7 mouse cellular contexts compared by ENCODE assay signal in genomic region chr10:22274445-22275057, GRCm38 (mm10).
DNase-seq lines count a peak whose midpoint lies in the region; ATAC-seq lines count a peak whose summit lies in the region.

No protein-coding gene starts in this region.

- H3K4me1 ChIP-seq in megakaryocyte, embryonic 14.5 days: peaks cover 17% of the 10 kb centered on the region
- peaks cover 22% of the 10 kb centered on the region for H3K4me1 ChIP-seq in hindbrain, embryonic 10.5 days (replicated peaks)
- peaks cover 30% of the 10 kb centered on the region for H3K4me1 ChIP-seq in midbrain, embryonic 10.5 days

- no peaks in the 10 kb centered on the region for H3K9me3 ChIP-seq in megakaryocyte, embryonic 14.5 days
- H3K9me3 ChIP-seq in hindbrain, embryonic 10.5 days: no peaks in the 10 kb centered on the region
- no peaks in the 10 kb centered on the region for H3K9me3 ChIP-seq in midbrain, embryonic 10.5 days (replicated peaks)

- H3K36me3 ChIP-seq in megakaryocyte, embryonic 14.5 days (replicated peaks; ENCODE audit: low read length): no peaks in the 10 kb centered on the region
- H3K36me3 ChIP-seq in hindbrain, embryonic 10.5 days: no peaks in the 10 kb centered on the region
- H3K36me3 ChIP-seq in midbrain, embryonic 10.5 days: no peaks in the 10 kb centered on the region

- peak; percentile 21 for DNase-seq in hindbrain, embryonic 10.5 days (ENCODE audit: low spot score)
- peak; percentile 23 for DNase-seq in midbrain, embryonic 10.5 days (ENCODE audit: low spot score)
- no peak for DNase-seq in layer of hippocampus, adult 11-12 months (ENCODE audit: low spot score)
- DNase-seq in layer of hippocampus, adult 9-11 months: no peak
- DNase-seq in cerebellum, adult 11-12 months: no peak

- peaks cover 16% of the 10 kb centered on the region for H3K27me3 ChIP-seq in megakaryocyte, embryonic 14.5 days (replicated peaks)
- H3K27me3 ChIP-seq in hindbrain, embryonic 10.5 days (ENCODE audit: insufficient read depth, poor library complexity, severe bottlenecking): peaks cover 18% of the 10 kb centered on the region
- H3K27me3 ChIP-seq in midbrain, embryonic 10.5 days (ENCODE audit: low read depth, poor library complexity, severe bottlenecking): peaks cover 22% of the 10 kb centered on the region

- ATAC-seq in megakaryocyte, adult 5-6 weeks (ENCODE audit: poor library complexity, severe bottlenecking): no peak

- peak overlapping the region; percentile 76; the same call in 1 of the 2 replicates for H3K27ac ChIP-seq in hindbrain, embryonic 10.5 days
- peak overlapping the region; percentile 74; the same call in 1 of the 2 replicates for H3K27ac ChIP-seq in midbrain, embryonic 10.5 days (replicated peaks)

- peak overlapping the region; percentile 87 for H3K4me3 ChIP-seq in megakaryocyte, embryonic 14.5 days (replicated peaks)
- H3K4me3 ChIP-seq in hindbrain, embryonic 10.5 days: peak overlapping the region; percentile 62
- H3K4me3 ChIP-seq in midbrain, embryonic 10.5 days: peak overlapping the region; percentile 62

- WGBS in hindbrain, embryonic 10.5 days: 5% methylated on average over 19 of the region's 19 CpGs
- 4% methylated on average over 19 of the region's 19 CpGs for WGBS in midbrain, embryonic 10.5 days

Comparison
In these comparisons a context has a peak if more than half of its experiments do, and no peak if none do; other contexts are left out.
1. DNase-seq: peak in hindbrain, embryonic 10.5 days (single experiment) and midbrain, embryonic 10.5 days (single experiment); none in layer of hippocampus, adult 11-12 months (single experiment), layer of hippocampus, adult 9-11 months (single experiment) and cerebellum, adult 11-12 months (single experiment).
2. Peak in every context shown above with its lines, with median percentiles within 50 percentile points of each other: H3K4me3 ChIP-seq.